Mouse (Mus musculus) adrenal gland, postnatal 36 days (tissue): ENCODE data around the gene Gm37240. TPM values are rescaled to one million over a fixed set of nuclear protein-coding genes. Genes with fewer than 3 reads are reported as not detected.

ENCODE experiments used
- DNase-seq, 2 experiments: peaks; one replicate each; pipeline ENCODE4 v3.0.0; 2021; ENCODE audit warnings: mixed read lengths in 1 of 2
- total RNA-seq, 2 experiments: library from RNA; stranded (reverse); gene quantifications; 2 replicates each; pipeline ENCODE4 v1.2.3; 2021

The Gm37240 gene
- total RNA-seq, 2 experiments from 2014 or later: 2.5 to 4.5 TPM

GRCm38 (mm10) chr3:84516163-84516562, 1371.2 kb downstream of the Gm37240 start:
- no peak for DNase-seq

GRCm38 (mm10) chr3:84512774-84513515, 1374.4 kb downstream of the Gm37240 start:
- DNase-seq: no peak

- no peak for DNase-seq
Measured at GRCm38 (mm10) chr3:84505193-84505592, 1382.1 kb downstream of the Gm37240 start.

GRCm38 (mm10) chr3:84504291-84504690, 1383.0 kb downstream of the Gm37240 start:
- DNase-seq: no peak

- no peak for DNase-seq
Measured at GRCm38 (mm10) chr3:84502101-84502500, 1385.2 kb downstream of the Gm37240 start.

GRCm38 (mm10) chr3:84500491-84500890, 1386.8 kb downstream of the Gm37240 start:
- DNase-seq: no peak

- no peak for DNase-seq
Measured at GRCm38 (mm10) chr3:84497718-84498117, 1389.6 kb downstream of the Gm37240 start.

GRCm38 (mm10) chr3:84492657-84493056, 1394.7 kb downstream of the Gm37240 start:
- DNase-seq: no peak

GRCm38 (mm10) chr3:84492148-84492547, 1395.2 kb downstream of the Gm37240 start:
- no peak for DNase-seq

- DNase-seq: peak; percentile 18 to 45
Measured at GRCm38 (mm10) chr3:84488716-84489115, 1398.6 kb downstream of the Gm37240 start.

- no peak for DNase-seq
Measured at GRCm38 (mm10) chr3:84484891-84485290, 1402.4 kb downstream of the Gm37240 start.

GRCm38 (mm10) chr3:84484333-84484732, 1403.0 kb downstream of the Gm37240 start:
- no peak for DNase-seq

GRCm38 (mm10) chr3:84482121-84482520, 1405.2 kb downstream of the Gm37240 start:
- peak; percentile 64 to 72 for DNase-seq

GRCm38 (mm10) chr3:84481104-84481503, 1406.2 kb downstream of the Gm37240 start:
- peak; percentile 72 for DNase-seq

GRCm38 (mm10) chr3:84480006-84480897, 1407.1 kb downstream of the Gm37240 start, which contains the start of gene Fhdc1:
Gene Fhdc1 (minus strand): TSS chr3:84480429.
- peak; percentile 71 to 72 for DNase-seq

- peak; percentile 82 to 83 for DNase-seq
Measured at GRCm38 (mm10) chr3:84479293-84480005, 1407.9 kb downstream of the Gm37240 start.

GRCm38 (mm10) chr3:84478896-84479292, 1408.4 kb downstream of the Gm37240 start:
- no peak for DNase-seq

- DNase-seq: no peak
Measured at GRCm38 (mm10) chr3:84478195-84478594, 1409.1 kb downstream of the Gm37240 start.

- no peak for DNase-seq
Measured at GRCm38 (mm10) chr3:84477498-84477897, 1409.8 kb downstream of the Gm37240 start.

- no peak for DNase-seq
Measured at GRCm38 (mm10) chr3:84474981-84475775, 1412.1 kb downstream of the Gm37240 start.

- no peak for DNase-seq
Measured at GRCm38 (mm10) chr3:84474398-84474797, 1412.9 kb downstream of the Gm37240 start.
